Mouse (Mus musculus): ENCODE measurements around the gene Cngb1. TPM values are rescaled to one million over a fixed set of nuclear protein-coding genes. Genes with fewer than 3 reads are reported as not detected.

Cngb1 gene
- polyA plus RNA-seq (2015; fragmentation: Nextera tagmentation; extraction: Ambion mirVana) = 0.18 and 0.31 TPM in 2 replicates

- Histone ChIP-seq H3K4me1 (peaks cover 8% of the 10 kb centered on the region), H3K4me2 (replicated peaks) (no peak within 1 kb of the TSS), H3K9ac (replicated peaks) (no peak within 1 kb of the TSS), H3K4me3 (no peak within 1 kb of the TSS), H3K27me3 (no peaks in the 10 kb centered on the region), H3K9me3 (no peaks in the 10 kb centered on the region), H3K36me3 (no peaks in the 10 kb centered on the region), H3K27ac (replicated peaks) (no peak within 1 kb of the TSS)
- no peak for ATAC-seq (replicated peaks)
- WGBS = 42% methylated on average over 6 of the region's 6 CpGs
Observed at GRCm38 (mm10) chr8:95306431-95306830, at the start of gene Cngb1. TSS of gene Cngb1 (minus strand) at chr8:95306585.

- Histone ChIP-seq H3K27me3 (no peaks in the 10 kb centered on the region), H3K4me2 (replicated peaks) (no peak overlapping the region), H3K36me3 (no peaks in the 10 kb centered on the region), H3K9me3 (no peaks in the 10 kb centered on the region), H3K4me1 (peaks cover 38% of the 10 kb centered on the region), H3K4me3 (no peak overlapping the region), H3K9ac (replicated peaks) (no peak overlapping the region), H3K27ac (replicated peaks) (no peak overlapping the region)
- no peak for ATAC-seq (replicated peaks)
- 85% methylated on average over 2 of the region's 2 CpGs for WGBS
Observed at GRCm38 (mm10) chr8:95354606-95355005, 48.2 kb upstream of the Cngb1 start.

- Histone ChIP-seq H3K9me3 (no peaks in the 10 kb centered on the region), H3K27me3 (no peaks in the 10 kb centered on the region), H3K4me1 (peaks cover 47% of the 10 kb centered on the region), H3K4me2 (replicated peaks) (peak overlapping the region; percentile 81), H3K36me3 (no peaks in the 10 kb centered on the region), H3K4me3 (peak overlapping the region; percentile 83), H3K9ac (replicated peaks) (peak overlapping the region; percentile 78), H3K27ac (replicated peaks) (peak overlapping the region; percentile 89)
- 2% methylated on average over 62 of the region's 62 CpGs for WGBS
- ATAC-seq (replicated peaks) = peak; percentile 47
Observed at GRCm38 (mm10) chr8:95352871-95353866, 46.8 kb upstream of the Cngb1 start.

- ATAC-seq (replicated peaks) = peak; percentile 78
- H3K4me1 ChIP-seq = peaks cover 47% of the 10 kb centered on the region
Observed at GRCm38 (mm10) chr8:95352151-95352870, 45.9 kb upstream of the Cngb1 start, which contains the start of gene Mmp15. TSS of gene Mmp15 (plus strand) at chr8:95352268.

GRCm38 (mm10) chr8:95351461-95351860 lies 45.1 kb upstream of the Cngb1 start:
- H3K4me3 ChIP-seq = peak overlapping the region; percentile 83
- peaks cover 50% of the 10 kb centered on the region for H3K4me1 ChIP-seq
- H3K4me2 ChIP-seq (replicated peaks) = peak overlapping the region; percentile 81
- no peaks in the 10 kb centered on the region for H3K9me3 ChIP-seq
- no peak overlapping the region for H3K9ac ChIP-seq (replicated peaks)
- H3K27me3 ChIP-seq = no peaks in the 10 kb centered on the region
- WGBS = 3% methylated on average over 15 of the region's 15 CpGs
- no peak overlapping the region for H3K27ac ChIP-seq (replicated peaks)
- no peak for ATAC-seq (replicated peaks)
- H3K36me3 ChIP-seq = no peaks in the 10 kb centered on the region

More at GRCm38 (mm10) chr8:95352151-95352870, 45.9 kb upstream of the Cngb1 start, which contains the start of gene Mmp15:
- no peaks in the 10 kb centered on the region for H3K27me3 ChIP-seq
- H3K27ac ChIP-seq (replicated peaks) = peak within 1 kb of the TSS; percentile 89
- WGBS = under 1% methylated on average over 78 of the region's 80 CpGs
- H3K4me3 ChIP-seq = peak within 1 kb of the TSS; percentile 83
- H3K4me2 ChIP-seq (replicated peaks) = peak within 1 kb of the TSS; percentile 81
- H3K9me3 ChIP-seq = no peaks in the 10 kb centered on the region
- peak within 1 kb of the TSS; percentile 78 for H3K9ac ChIP-seq (replicated peaks)
- H3K36me3 ChIP-seq = no peaks in the 10 kb centered on the region

GRCm38 (mm10) chr8:95348811-95349630 lies 42.6 kb upstream of the Cngb1 start:
- H3K4me3 ChIP-seq = no peak overlapping the region
- WGBS = 32% methylated on average over 19 of the region's 19 CpGs
- H3K27ac ChIP-seq (replicated peaks) = peak overlapping the region; percentile 53
- no peak overlapping the region for H3K9ac ChIP-seq (replicated peaks)
- H3K4me1 ChIP-seq = peaks cover 43% of the 10 kb centered on the region
- peak overlapping the region; percentile 23 for H3K4me2 ChIP-seq (replicated peaks)
- no peaks in the 10 kb centered on the region for H3K9me3 ChIP-seq
- peaks cover 11% of the 10 kb centered on the region for H3K36me3 ChIP-seq
- ATAC-seq (replicated peaks) = peak; percentile 17; the same call in 1 of the 2 replicates
- H3K27me3 ChIP-seq = no peaks in the 10 kb centered on the region

- H3K9ac ChIP-seq (replicated peaks) = no peak overlapping the region
- no peaks in the 10 kb centered on the region for H3K9me3 ChIP-seq
- H3K27ac ChIP-seq (replicated peaks) = no peak overlapping the region
- WGBS = 90% methylated on average over 2 of the region's 2 CpGs
- H3K4me2 ChIP-seq (replicated peaks) = no peak overlapping the region
- H3K4me1 ChIP-seq = peaks cover 37% of the 10 kb centered on the region
- H3K27me3 ChIP-seq = no peaks in the 10 kb centered on the region
- no peak overlapping the region for H3K4me3 ChIP-seq
- H3K36me3 ChIP-seq = peaks cover 18% of the 10 kb centered on the region
- ATAC-seq (replicated peaks) = no peak
Observed at GRCm38 (mm10) chr8:95348356-95348755, 42.0 kb upstream of the Cngb1 start.

GRCm38 (mm10) chr8:95346643-95347545 lies 40.5 kb upstream of the Cngb1 start:
- WGBS = 31% methylated on average over 8 of the region's 8 CpGs
- peak; percentile 44 for ATAC-seq (replicated peaks)
- no peaks in the 10 kb centered on the region for H3K27me3 ChIP-seq
- no peak overlapping the region for H3K9ac ChIP-seq (replicated peaks)
- no peaks in the 10 kb centered on the region for H3K9me3 ChIP-seq
- H3K4me3 ChIP-seq = no peak overlapping the region
- H3K36me3 ChIP-seq = peaks cover 20% of the 10 kb centered on the region
- H3K4me2 ChIP-seq (replicated peaks) = no peak overlapping the region
- H3K4me1 ChIP-seq = peaks cover 33% of the 10 kb centered on the region
- no peak overlapping the region for H3K27ac ChIP-seq (replicated peaks)

- Histone ChIP-seq H3K27ac (replicated peaks) (no peak overlapping the region), H3K4me3 (no peak overlapping the region), H3K9me3 (no peaks in the 10 kb centered on the region), H3K4me2 (replicated peaks) (no peak overlapping the region), H3K27me3 (no peaks in the 10 kb centered on the region), H3K9ac (replicated peaks) (no peak overlapping the region), H3K36me3 (peaks cover 34% of the 10 kb centered on the region), H3K4me1 (peaks cover 20% of the 10 kb centered on the region)
- 76% methylated on average over 6 of the region's 6 CpGs for WGBS
- ATAC-seq (replicated peaks) = no peak
Observed at GRCm38 (mm10) chr8:95344668-95345067, 38.3 kb upstream of the Cngb1 start.

GRCm38 (mm10) chr8:95341721-95342120 lies 35.3 kb upstream of the Cngb1 start:
- Histone ChIP-seq H3K4me3 (no peak overlapping the region), H3K27me3 (no peaks in the 10 kb centered on the region), H3K36me3 (peaks cover 48% of the 10 kb centered on the region), H3K9ac (replicated peaks) (no peak overlapping the region), H3K4me2 (replicated peaks) (no peak overlapping the region), H3K4me1 (peaks cover under 1% of the 10 kb centered on the region), H3K27ac (replicated peaks) (no peak overlapping the region), H3K9me3 (no peaks in the 10 kb centered on the region)
- 47% methylated on average over 5 of the region's 5 CpGs for whole genome bisulfite sequencing
- ATAC-seq (replicated peaks) = no peak

GRCm38 (mm10) chr8:95336363-95336762 lies 30.0 kb upstream of the Cngb1 start:
- Histone ChIP-seq H3K9ac (replicated peaks) (no peak overlapping the region), H3K4me1 (peaks cover 10% of the 10 kb centered on the region; the same call in 1 of the 2 replicates), H3K9me3 (no peaks in the 10 kb centered on the region), H3K27ac (replicated peaks) (no peak overlapping the region), H3K4me3 (no peak overlapping the region), H3K4me2 (replicated peaks) (no peak overlapping the region), H3K36me3 (peaks cover 28% of the 10 kb centered on the region), H3K27me3 (no peaks in the 10 kb centered on the region)
- ATAC-seq (replicated peaks) = no peak

Measured in forebrain, embryonic 15.5 days (tissue).